Mouse (Mus musculus) neural tube, embryonic 11.5 days (tissue): ENCODE measurements around the gene Polh. TPM values are rescaled to one million over a fixed set of nuclear protein-coding genes. Genes with fewer than 3 reads are reported as not detected.
A peak's percentile ranks its signal among the peaks of the same experiment; 100 is the strongest.

ENCODE experiments used
- ATAC-seq: fragments of 200-750 bp; cut with Nextera tagmentation; 2 replicates; pipeline ENCODE4 v1.8.0; 2017; ENCODE audit warnings: moderate number of reproducible peaks, mild to moderate bottlenecking, moderate TSS enrichment, moderate library complexity; ENCODE audit not compliant: insufficient read depth, low FRiP score, low TSS enrichment
- DNase-seq: peaks from one replicate; pipeline ENCODE4 v3.0.0-alpha.2; 2015; ENCODE audit warnings: low spot score
- H3K27ac ChIP-seq: fragments of 300-500 bp; sonication (generic); 2 replicates; pipeline ENCODE4 v1.5.1; 2014; ENCODE audit warnings: low read depth, mild to moderate bottlenecking, low read length
- H3K27me3 ChIP-seq: fragments of 300-500 bp; sonication (generic); 2 replicates; pipeline ENCODE4 v1.6.1; 2014; ENCODE audit warnings: mild to moderate bottlenecking, low read length, mixed read lengths; ENCODE audit not compliant: control insufficient read depth, insufficient read depth
- H3K36me3 ChIP-seq: fragments of 300-500 bp; sonication (generic); 2 replicates; pipeline ENCODE4 v1.6.1; 2014; ENCODE audit warnings: mild to moderate bottlenecking, low read length, moderate library complexity, mixed read lengths; ENCODE audit not compliant: control insufficient read depth, insufficient read depth
- H3K4me1 ChIP-seq: fragments of 300-500 bp; sonication (generic); 2 replicates; pipeline ENCODE4 v1.6.1; 2014; ENCODE audit warnings: low read length, mixed read lengths; ENCODE audit not compliant: control insufficient read depth, insufficient read depth
- H3K4me2 ChIP-seq: fragments of 300-500 bp; sonication (generic); 2 replicates; pipeline ENCODE4 v1.6.1; 2014; ENCODE audit warnings: low read depth, mild to moderate bottlenecking, moderate library complexity
- H3K4me3 ChIP-seq: fragments of 300-500 bp; sonication (generic); 2 replicates; pipeline ENCODE4 v1.5.1; 2014; ENCODE audit warnings: low read depth, low read length
- H3K9ac ChIP-seq: fragments of 300-500 bp; sonication (generic); 2 replicates; pipeline ENCODE4 v1.6.1; 2014; ENCODE audit warnings: mild to moderate bottlenecking, low read length
- H3K9me3 ChIP-seq: fragments of 300-500 bp; sonication (generic); 2 replicates; pipeline ENCODE4 v1.6.1; 2016; ENCODE audit warnings: low read length; ENCODE audit not compliant: control insufficient read depth
- WGBS: fragments of 180-500 bp; shearing (Covaris S2); extraction: QIAGEN DNeasy Blood & Tissue Kit; methylation state at CpG from one replicate; pipeline ENCODE4 v1.1.7; 2014; 5-methylcytosine and 5-hydroxymethylcytosine counted together
- polyA plus RNA-seq: library from polyadenylated mRNA; unstranded; fragments of >200 nt; fragmentation: Nextera tagmentation; extraction: Ambion mirVana; gene quantifications from 2 replicates; pipeline ENCODE4 v1.2.1, GENCODE M21; 2014

Polh gene
- 8.9 and 9.5 TPM in 2 replicates for polyA plus RNA-seq

DNA sequence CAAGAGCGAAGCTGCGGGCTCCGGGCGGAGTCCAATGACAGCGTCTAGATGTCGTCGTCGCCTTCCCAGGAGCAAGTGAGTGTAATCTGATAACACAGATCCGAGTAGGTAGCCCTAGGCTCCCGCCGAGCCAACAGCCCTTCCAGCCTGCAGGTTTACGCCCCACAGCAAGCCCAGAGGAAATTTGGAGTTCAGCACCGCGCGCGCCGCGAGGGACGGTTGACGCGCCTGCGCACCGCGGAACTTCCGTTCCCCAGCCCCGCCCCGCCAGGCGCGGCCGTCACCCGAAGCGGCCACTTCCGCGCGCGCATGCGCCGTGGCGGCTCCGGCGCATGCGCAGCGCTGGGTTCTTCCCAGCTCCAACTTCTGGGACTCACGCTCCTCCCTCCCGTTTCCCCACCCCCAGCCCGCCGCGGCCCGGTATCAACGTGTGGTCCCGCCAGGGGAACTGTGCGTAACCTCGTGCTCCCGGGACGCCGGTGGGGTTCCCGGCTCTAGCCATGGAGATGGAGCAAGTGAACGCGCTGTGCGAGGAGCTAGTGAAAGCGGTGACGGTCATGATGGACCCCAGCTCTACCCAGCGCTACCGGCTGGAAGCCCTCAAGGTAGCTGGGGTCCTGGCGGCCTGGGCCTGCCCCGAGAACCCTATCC lies at the start of gene Polh, which contains the start of gene Xpo5:
TSS of gene Polh (minus strand) at position 225 of the 651 bp plus-strand sequence.
TSS of gene Xpo5 (plus strand) at position 362 of the 651 bp plus-strand sequence.
- H3K36me3 ChIP-seq: peaks cover 4% of the 10 kb centered on the region
- H3K9me3 ChIP-seq: no peaks in the 10 kb centered on the region
- DNase-seq: peak; percentile 99
- no peaks in the 10 kb centered on the region for H3K27me3 ChIP-seq
- peak within 1 kb of the TSS; percentile 79 for H3K4me3 ChIP-seq
- peaks cover 16% of the 10 kb centered on the region for H3K4me1 ChIP-seq
- H3K27ac ChIP-seq: peak within 1 kb of the TSS; percentile 54; the same call in 1 of the 2 replicates
- ATAC-seq: peak; percentile 86
- H3K9ac ChIP-seq: peak within 1 kb of the TSS; percentile 58
- H3K4me2 ChIP-seq: peak within 1 kb of the TSS; percentile 81
- under 1% methylated on average over 66 of the region's 66 CpGs for WGBS

DNA sequence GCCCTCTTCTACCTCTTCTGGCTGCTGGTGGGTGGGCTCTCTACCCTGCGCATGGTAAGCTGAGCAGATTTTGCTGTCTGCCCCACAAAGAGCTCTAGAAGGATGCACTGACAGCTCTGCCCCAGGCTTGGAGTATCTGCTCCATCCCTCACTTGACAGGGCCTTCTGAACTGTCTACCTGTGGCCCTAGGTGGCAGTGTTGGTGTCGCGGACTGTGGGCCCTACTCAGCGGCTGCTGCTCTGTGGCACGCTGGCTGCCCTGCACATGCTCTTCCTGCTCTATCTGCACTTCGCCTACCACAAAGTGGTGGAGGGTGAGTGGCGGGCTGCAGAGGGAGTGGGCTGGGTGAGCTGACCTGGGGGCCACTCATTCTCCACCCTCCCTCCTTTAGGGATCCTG lies 48.7 kb upstream of the Polh start:
- no peak overlapping the region for H3K27ac ChIP-seq
- H3K9me3 ChIP-seq: no peaks in the 10 kb centered on the region
- H3K27me3 ChIP-seq: peaks cover 11% of the 10 kb centered on the region
- no peak overlapping the region for H3K9ac ChIP-seq
- H3K36me3 ChIP-seq: peaks cover 11% of the 10 kb centered on the region
- DNase-seq: no peak
- H3K4me3 ChIP-seq: no peak overlapping the region
- peaks cover 21% of the 10 kb centered on the region for H3K4me1 ChIP-seq
- 83% methylated on average over 7 of the region's 7 CpGs for WGBS
- H3K4me2 ChIP-seq: no peak overlapping the region
- no peak for ATAC-seq

DNA sequence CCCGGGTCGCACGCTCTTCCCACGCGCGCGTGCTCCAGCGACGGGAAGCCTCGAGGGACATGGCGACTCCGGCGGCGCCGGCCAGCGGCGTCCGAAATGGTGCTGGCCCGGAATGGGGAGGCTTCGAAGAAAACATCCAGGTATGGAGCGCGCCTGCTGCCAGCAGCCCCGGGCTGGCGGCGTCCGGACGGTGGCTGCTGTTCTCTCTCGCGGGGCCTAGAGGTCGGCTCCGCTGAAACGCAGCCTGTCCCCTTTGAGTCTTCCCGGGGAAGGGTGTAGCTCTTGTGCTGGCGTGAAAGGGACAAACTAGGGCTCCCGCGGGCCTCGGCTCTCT lies 45.7 kb upstream of the Polh start:
- 0 out of 2 replicates have a peak, but pooled peaks have one; percentile 38 for ATAC-seq
- peaks cover 23% of the 10 kb centered on the region for H3K36me3 ChIP-seq
- peak overlapping the region; percentile 86 for H3K9ac ChIP-seq

DNA sequence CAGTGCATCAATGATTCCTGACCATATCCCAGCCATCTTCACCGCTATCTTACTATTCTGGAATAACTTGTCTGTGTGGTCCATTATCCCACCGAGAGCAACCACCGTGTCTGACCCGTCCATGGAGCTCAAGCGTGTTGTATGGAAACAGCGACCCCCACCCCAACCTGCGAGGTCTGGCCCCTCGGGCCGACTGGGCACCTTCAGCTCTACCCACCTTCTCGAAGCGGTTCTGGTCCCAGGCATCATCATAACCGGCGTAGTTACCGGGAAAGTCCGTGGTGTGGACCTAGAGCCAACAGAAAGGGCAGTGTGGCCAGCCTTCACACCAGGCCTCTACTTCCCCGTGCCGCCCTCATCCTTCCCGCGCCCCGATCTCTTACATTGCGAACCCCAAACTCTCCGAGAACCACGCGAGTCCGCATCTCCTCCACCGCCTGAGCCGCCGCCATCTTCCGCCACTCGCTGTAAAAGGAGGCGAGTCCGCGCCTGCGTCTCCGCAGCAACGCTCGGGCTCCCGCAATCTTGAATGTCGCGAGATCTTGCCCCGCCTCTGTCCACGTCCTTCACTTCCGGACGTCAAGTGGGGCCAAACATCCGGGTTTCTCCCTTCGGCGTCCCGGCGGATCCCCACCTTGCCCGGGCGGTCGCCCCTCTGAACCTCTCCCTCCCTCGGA lies 45.2 kb upstream of the Polh start, which contains the start of the genes Polr1c and Yipf3:
TSS of gene Polr1c (minus strand) at position 543 of the 677 bp plus-strand sequence.
TSS of gene Yipf3 (plus strand) at position 569 of the 677 bp plus-strand sequence.
- peak within 1 kb of the TSS; percentile 98 for H3K4me3 ChIP-seq
- H3K9ac ChIP-seq: peak within 1 kb of the TSS; percentile 86
- 0 out of 2 replicates have a peak within 1 kb of the TSS, but pooled peaks have one; percentile 34 for H3K27ac ChIP-seq
- peaks cover 14% of the 10 kb centered on the region for H3K4me1 ChIP-seq
- WGBS: under 1% methylated on average over 52 of the region's 53 CpGs
- peak within 1 kb of the TSS; percentile 84 for H3K4me2 ChIP-seq
- H3K9me3 ChIP-seq: no peaks in the 10 kb centered on the region
- H3K27me3 ChIP-seq: no peaks in the 10 kb centered on the region
- ATAC-seq: peak; percentile 88
- H3K36me3 ChIP-seq: peaks cover 26% of the 10 kb centered on the region
- DNase-seq: peak; percentile 96

More for the DNA sequence above, 45.7 kb upstream of the Polh start:
- DNase-seq: no peak
- H3K27ac ChIP-seq: 0 out of 2 replicates have a peak overlapping the region, but pooled peaks have one; percentile 27
- no peaks in the 10 kb centered on the region for H3K9me3 ChIP-seq
- peak overlapping the region; percentile 98 for H3K4me3 ChIP-seq
- peaks cover 14% of the 10 kb centered on the region for H3K4me1 ChIP-seq
- peak overlapping the region; percentile 84 for H3K4me2 ChIP-seq
- no peaks in the 10 kb centered on the region for H3K27me3 ChIP-seq
- under 1% methylated on average over 37 of the region's 37 CpGs for WGBS

DNA sequence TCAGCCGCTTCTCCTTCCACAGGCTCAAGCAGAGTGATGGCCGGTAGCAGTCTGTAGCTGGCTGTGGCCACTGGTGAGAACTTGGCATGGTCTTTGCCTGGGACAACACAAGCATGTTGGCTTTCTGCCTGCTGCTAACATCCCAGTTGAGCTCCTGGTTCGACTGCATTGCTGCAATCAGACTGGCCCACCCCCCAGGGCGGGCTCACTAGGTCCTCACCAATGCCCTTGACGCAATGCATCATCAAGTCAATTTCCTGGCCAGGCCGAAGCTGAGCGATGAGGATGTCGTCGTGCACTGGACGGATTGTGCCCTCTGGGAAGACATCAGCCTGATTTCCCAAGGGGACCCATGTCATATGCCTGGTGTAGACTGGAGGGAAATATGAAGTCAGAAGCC lies 42.1 kb upstream of the Polh start:
- Histone ChIP-seq H3K4me1 (peaks cover 14% of the 10 kb centered on the region), H3K4me3 (no peak overlapping the region; the same call in 1 of the 2 replicates), H3K36me3 (peaks cover 28% of the 10 kb centered on the region), H3K4me2 (no peak overlapping the region), H3K9ac (no peak overlapping the region), H3K9me3 (no peaks in the 10 kb centered on the region), H3K27ac (no peak overlapping the region), H3K27me3 (no peaks in the 10 kb centered on the region)
- ATAC-seq (no peak), DNase-seq (no peak)
- WGBS: 76% methylated on average over 10 of the region's 10 CpGs

DNA sequence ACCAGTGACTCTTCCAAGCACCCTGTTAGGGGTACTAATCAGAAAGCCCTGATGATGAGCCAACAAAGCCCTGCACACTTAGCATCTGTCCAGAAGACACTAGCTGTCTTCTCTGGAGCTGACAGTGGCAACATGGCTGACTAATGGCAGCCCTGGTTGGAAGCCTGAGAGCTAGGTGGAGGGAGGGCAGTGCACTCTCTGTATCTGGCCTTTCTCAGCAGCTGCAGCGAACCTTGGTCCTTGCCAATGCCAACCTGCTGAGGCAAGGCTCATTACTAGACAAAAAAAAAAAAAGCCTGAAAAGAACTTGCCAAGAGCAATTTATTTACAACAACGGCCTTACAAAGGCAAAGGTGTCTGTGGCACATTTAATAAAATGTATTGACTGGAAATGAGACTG lies 41.2 kb upstream of the Polh start:
- no peaks in the 10 kb centered on the region for H3K9me3 ChIP-seq
- WGBS: 66% methylated on average over 2 of the region's 2 CpGs
- no peak overlapping the region for H3K9ac ChIP-seq
- H3K4me1 ChIP-seq: peaks cover 8% of the 10 kb centered on the region
- no peaks in the 10 kb centered on the region for H3K27me3 ChIP-seq
- no peak overlapping the region for H3K27ac ChIP-seq
- DNase-seq: no peak
- H3K4me3 ChIP-seq: no peak overlapping the region
- H3K36me3 ChIP-seq: peaks cover 31% of the 10 kb centered on the region
- H3K4me2 ChIP-seq: no peak overlapping the region
- no peak for ATAC-seq

DNA sequence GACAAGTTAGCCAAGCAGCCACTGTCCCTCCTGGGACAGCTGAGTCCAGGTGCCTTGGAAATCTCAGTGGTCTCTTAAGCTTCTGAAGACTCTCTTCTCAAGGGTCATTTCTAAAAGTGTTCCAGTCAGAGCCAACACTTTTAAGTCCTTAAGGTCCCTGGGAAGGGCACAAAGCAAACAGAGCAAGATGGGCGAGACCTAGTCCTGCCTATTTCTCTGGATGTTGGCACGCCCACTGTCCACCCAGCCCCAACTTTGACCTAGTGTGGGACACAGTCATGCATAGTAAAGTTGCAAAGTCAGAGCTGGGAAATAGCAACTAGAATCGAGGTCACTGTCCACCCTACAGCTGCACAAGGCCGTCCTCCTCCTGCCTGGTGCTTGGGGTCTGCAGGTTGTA lies 40.5 kb upstream of the Polh start:
- peaks cover 7% of the 10 kb centered on the region for H3K4me1 ChIP-seq
- DNase-seq: no peak
- no peak overlapping the region for H3K4me3 ChIP-seq
- H3K9ac ChIP-seq: no peak overlapping the region
- no peak overlapping the region for H3K27ac ChIP-seq
- ATAC-seq: no peak
- H3K36me3 ChIP-seq: peaks cover 34% of the 10 kb centered on the region
- 84% methylated on average over 4 of the region's 4 CpGs for WGBS
- no peaks in the 10 kb centered on the region for H3K27me3 ChIP-seq
- H3K9me3 ChIP-seq: no peaks in the 10 kb centered on the region
- no peak overlapping the region for H3K4me2 ChIP-seq

DNA sequence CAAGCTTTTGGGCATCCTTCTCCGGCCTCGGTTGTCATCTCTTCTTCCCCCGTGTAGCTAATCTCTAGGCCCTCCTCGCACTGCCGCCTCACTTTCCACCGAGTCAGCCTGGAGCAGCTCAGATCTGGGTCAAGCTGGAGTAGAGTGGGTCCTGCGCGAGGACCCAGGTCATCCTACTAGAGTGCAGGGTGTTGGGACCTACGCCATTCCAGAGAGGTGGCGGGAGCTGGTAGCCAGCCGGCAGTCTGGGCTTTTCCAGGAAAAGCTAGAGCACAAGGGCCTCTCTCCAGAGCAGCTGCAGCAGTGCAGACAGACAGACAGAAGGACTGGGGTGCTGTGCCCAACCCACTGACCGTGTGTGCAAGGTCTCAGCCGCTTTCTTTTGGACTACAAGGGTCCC lies 39.8 kb upstream of the Polh start:
- DNase-seq (no peak), ATAC-seq (no peak)
- Histone ChIP-seq H3K27ac (no peak overlapping the region), H3K4me2 (no peak overlapping the region), H3K4me3 (no peak overlapping the region), H3K27me3 (no peaks in the 10 kb centered on the region), H3K9me3 (no peaks in the 10 kb centered on the region), H3K36me3 (peaks cover 36% of the 10 kb centered on the region), H3K9ac (no peak overlapping the region), H3K4me1 (peaks cover 7% of the 10 kb centered on the region)
- 89% methylated on average over 13 of the region's 13 CpGs for WGBS
